Mouse (Mus musculus) ES-E14 (cell line): ENCODE measurements at regions not wholly inside any gene's neighbourhood (a gene's known extent, or its start where the extent isn't known, plus 50 kb on each side); places are given as distances from the start of the nearest gene placed in this dataset.

Experiments used
- DNase-seq: peaks from one replicate; pipeline ENCODE4 v3.0.0-alpha.2; 2013; ENCODE audit warnings: low read depth, low spot score
- H3K27ac ChIP-seq: 2 replicates; pipeline ENCODE4 v1.5.1; 2012; ENCODE audit warnings: low read depth, mild to moderate bottlenecking, low read length, moderate library complexity, mixed read lengths; ENCODE audit not compliant: poor library complexity, insufficient read depth, severe bottlenecking
- H3K36me3 ChIP-seq: 2 replicates; pipeline ENCODE4 v1.6.1; 2012; ENCODE audit warnings: mild to moderate bottlenecking, low read length, moderate library complexity, mixed read lengths; ENCODE audit not compliant: control insufficient read depth, poor library complexity, insufficient read depth, severe bottlenecking
- H3K4me1 ChIP-seq, 2 experiments: fragments of 150-350 bp in 1 of 2; sonication (generic) in 1 of 2; 2 replicates each; pipeline ENCODE4 v1.6.1; 2012; ENCODE audit warnings: low read length in 2 of 2, mild to moderate bottlenecking in 1 of 2, mixed read lengths in 1 of 2; ENCODE audit not compliant: control insufficient read depth in 2 of 2, insufficient read depth in 2 of 2, poor library complexity in 1 of 2
- H3K4me3 ChIP-seq, 2 experiments: fragments of 150-350 bp in 1 of 2; sonication (generic) in 1 of 2; 2 replicates each; pipeline ENCODE4 v1.5.1; 2012; ENCODE audit warnings: low read length in 2 of 2, low read depth in 1 of 2, mild to moderate bottlenecking in 1 of 2, mixed read lengths in 1 of 2; ENCODE audit not compliant: insufficient read depth in 1 of 2, poor library complexity in 1 of 2, severe bottlenecking in 1 of 2
- H3K9ac ChIP-seq: 2 replicates; pipeline ENCODE4 v1.6.1; 2012; ENCODE audit warnings: low read depth, mild to moderate bottlenecking, low read length, mixed read lengths; ENCODE audit not compliant: poor library complexity, insufficient read depth, severe bottlenecking
- H3K9me3 ChIP-seq: fragments of 150-350 bp; sonication (generic); 2 replicates; pipeline ENCODE4 v1.6.1; 2012; ENCODE audit warnings: low read depth, mild to moderate bottlenecking, low read length; ENCODE audit not compliant: control insufficient read depth, insufficient read depth
- CHD2 ChIP-seq: IDR thresholded peaks from 2 replicates; pipeline ENCODE4 v1.6.1; 2014; ENCODE audit warnings: mild to moderate bottlenecking, low read depth, low read length, inconsistent platforms
- HCFC1 ChIP-seq: IDR thresholded peaks from 2 replicates; pipeline ENCODE4 v1.6.1; 2012; ENCODE audit warnings: low read length, inconsistent platforms, borderline replicate concordance; ENCODE audit not compliant: insufficient read depth
- MAFK ChIP-seq: IDR thresholded peaks from 2 replicates; pipeline ENCODE4 v1.6.1; 2014; ENCODE audit warnings: mild to moderate bottlenecking, low read depth, low read length, inconsistent platforms; ENCODE audit not compliant: insufficient read depth
- ZC3H11A ChIP-seq: IDR thresholded peaks from 2 replicates; pipeline ENCODE4 v1.6.1; 2012; ENCODE audit warnings: low read depth, mild to moderate bottlenecking, inconsistent platforms, low read length, borderline replicate concordance
- ZNF384 ChIP-seq: IDR thresholded peaks from 2 replicates; pipeline ENCODE4 v1.6.1; 2012; ENCODE audit warnings: low read depth, low read length, inconsistent platforms
- in situ Hi-C, 2 experiments: fragments of 600-800 bp; cut with MboI; formaldehyde crosslinking; loops; one replicate each; pipeline ENCODE4 v1.15.1; 2025; ENCODE audit warnings: low sequenced_read_pairs in 2 of 2, inconsistent platforms in 1 of 2; ENCODE audit not compliant: unreplicated experiment in 2 of 2

- DNase-seq, result no peak
- Histone ChIP-seq H3K9ac (no peak overlapping the region), H3K9me3 (no peaks in the 10 kb centered on the region), H3K4me3 (no peak overlapping the region), H3K36me3 (no peaks in the 10 kb centered on the region), H3K4me1 (0 out of 4 replicates have a peak, but pooled peaks cover 0 to 2% of the 10 kb centered on the region in 2 experiments), H3K27ac (no peak overlapping the region)
- TF ChIP-seq ZNF384 (no peak), CHD2 (no peak), ZC3H11A (no peak), MAFK (no peak), HCFC1 (no peak)
- in situ Hi-C loops, result no loop called here
Observed at GRCm38 (mm10) chr1:88937327-88937726, 132.9 kb upstream of the Sh3bp4 start.

- H3K9ac ChIP-seq, result no peak overlapping the region
- no peak for DNase-seq
- no peak overlapping the region for H3K4me3 ChIP-seq
- TF ChIP-seq ZNF384 (no peak), MAFK (0 out of 2 replicates have a peak, but pooled peaks have one; percentile 12)
- 0 out of 4 replicates have a peak, but pooled peaks cover 0 to 2% of the 10 kb centered on the region in 2 experiments for H3K4me1 ChIP-seq
- H3K27ac ChIP-seq, result no peak overlapping the region
- H3K9me3 ChIP-seq, result no peaks in the 10 kb centered on the region
- no peaks in the 10 kb centered on the region for H3K36me3 ChIP-seq
- in situ Hi-C loops, result no loop called here
Observed at GRCm38 (mm10) chr1:88938458-88938857, 131.8 kb upstream of the Sh3bp4 start.

GRCm38 (mm10) chr1:88943039-88943438 lies 127.2 kb upstream of the Sh3bp4 start:
- Histone ChIP-seq H3K9me3 (no peaks in the 10 kb centered on the region), H3K4me1 (0 out of 4 replicates have a peak, but pooled peaks cover 0 to 2% of the 10 kb centered on the region in 2 experiments), H3K9ac (no peak overlapping the region), H3K27ac (no peak overlapping the region), H3K36me3 (no peaks in the 10 kb centered on the region), H3K4me3 (no peak overlapping the region)
- in situ Hi-C loops, result no loop called here
- DNase-seq, result no peak
- TF ChIP-seq MAFK (no peak), ZNF384 (no peak), CHD2 (no peak), ZC3H11A (no peak), HCFC1 (no peak)

GRCm38 (mm10) chr1:88945868-88946267 lies 124.3 kb upstream of the Sh3bp4 start:
- Histone ChIP-seq H3K4me3 (no peak overlapping the region), H3K9ac (no peak overlapping the region), H3K27ac (no peak overlapping the region), H3K36me3 (no peaks in the 10 kb centered on the region), H3K4me1 (no peaks in the 10 kb centered on the region), H3K9me3 (no peaks in the 10 kb centered on the region)
- in situ Hi-C loops, result no loop called here
- no peak for TF ChIP-seq HCFC1
- TF ChIP-seq ZC3H11A, result no peak
- TF ChIP-seq CHD2, result no peak
- TF ChIP-seq MAFK, result no peak
- no peak for TF ChIP-seq ZNF384
- DNase-seq, result no peak

GRCm38 (mm10) chr1:88946374-88946773 lies 123.8 kb upstream of the Sh3bp4 start:
- Histone ChIP-seq H3K4me1 (no peaks in the 10 kb centered on the region), H3K9me3 (no peaks in the 10 kb centered on the region), H3K36me3 (no peaks in the 10 kb centered on the region), H3K9ac (no peak overlapping the region), H3K4me3 (no peak overlapping the region), H3K27ac (no peak overlapping the region)
- in situ Hi-C loops, result no loop called here
- TF ChIP-seq MAFK, result no peak
- no peak for TF ChIP-seq ZNF384
- no peak for TF ChIP-seq ZC3H11A
- no peak for DNase-seq
